Mouse (Mus musculus) heart, postnatal 4 days (tissue): ENCODE measurements at regions not wholly inside any gene's neighbourhood (a gene's known extent, or its start where the extent isn't known, plus 50 kb on each side); places are given as distances from the start of the nearest gene placed in this dataset.

Experiments
- DNase-seq: peaks from one replicate; pipeline ENCODE4 v3.0.0; 2021

- DNase-seq: no peak
These were observed 168.3 kb downstream of the Gm45692 start for GRCm38 (mm10) chr8:26287665-26288064.

DNA sequence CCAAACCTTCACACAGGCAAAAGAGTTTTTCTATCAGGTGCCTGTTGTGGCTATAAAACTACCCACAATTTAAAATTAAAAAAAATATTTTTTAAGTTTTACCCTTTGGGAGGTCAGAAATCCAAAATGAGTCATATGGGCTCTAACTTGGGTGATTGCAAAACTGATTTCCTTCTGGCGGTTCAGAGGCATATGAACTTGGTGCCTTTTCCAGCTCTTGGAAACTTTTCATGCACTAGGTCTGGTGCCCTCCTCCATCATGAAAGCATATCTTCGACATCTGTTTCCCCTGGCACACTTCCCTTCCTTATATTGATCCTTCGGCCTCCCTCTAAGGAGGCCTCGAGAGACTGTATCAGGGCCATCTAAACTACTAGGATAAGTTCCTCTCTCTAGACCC, 168.8 kb downstream of the Gm45692 start:
- no peak for DNase-seq

GRCm38 (mm10) chr8:26298066-26298804, 178.9 kb downstream of the Gm45692 start:
- no peak for DNase-seq

DNA sequence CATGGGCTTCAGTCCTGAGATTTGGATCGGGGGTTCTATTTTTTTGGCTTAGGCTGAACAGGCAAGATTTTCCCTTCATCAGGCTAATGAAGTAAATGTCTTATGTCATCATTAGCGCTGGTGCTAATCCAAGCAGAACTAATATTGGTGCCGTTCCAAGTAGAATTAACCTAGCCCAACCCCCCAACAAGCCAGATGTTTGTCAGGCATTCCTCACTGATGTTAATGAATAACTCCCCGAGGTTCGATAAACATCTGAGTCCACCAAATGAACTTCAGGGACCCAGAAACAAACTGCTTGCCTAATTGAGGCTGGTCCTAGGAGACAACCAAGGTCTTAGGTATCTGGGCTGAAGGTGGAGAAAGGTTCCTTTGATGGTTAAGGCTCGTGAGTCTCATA, 180.9 kb downstream of the Gm45692 start:
- no peak for DNase-seq

DNA sequence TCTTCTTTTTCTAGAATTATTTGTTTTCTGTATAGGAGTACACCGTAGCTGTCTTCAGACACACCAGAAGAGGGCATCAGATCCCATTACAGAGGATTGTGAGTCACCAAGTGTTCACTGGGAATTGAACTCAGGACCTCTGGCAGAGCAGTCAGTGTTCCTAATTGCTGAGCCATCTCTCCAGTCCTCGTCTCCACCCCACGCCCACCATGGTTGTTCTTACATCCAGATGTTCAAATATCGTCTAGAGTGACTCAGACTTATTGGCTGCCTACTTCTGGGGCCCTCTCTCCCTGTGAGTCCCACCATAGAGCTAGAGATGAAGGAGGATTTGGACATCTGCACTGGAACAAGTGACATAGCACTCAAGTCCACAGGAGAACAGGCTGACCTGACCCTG, 182.6 kb downstream of the Gm45692 start:
- DNase-seq: no peak

- no peak for DNase-seq
These were observed 185.2 kb downstream of the Gm45692 start for GRCm38 (mm10) chr8:26304566-26304965.

- DNase-seq: no peak
These were observed 185.9 kb downstream of the Gm45692 start for GRCm38 (mm10) chr8:26305061-26305879.

- DNase-seq: no peak
These were observed 188.8 kb downstream of the Gm45692 start for GRCm38 (mm10) chr8:26308121-26308641.

- DNase-seq: no peak
These were observed 190.4 kb downstream of the Gm45692 start for GRCm38 (mm10) chr8:26309764-26310163.

GRCm38 (mm10) chr8:26323606-26324350, 204.4 kb downstream of the Gm45692 start:
- DNase-seq: no peak

DNA sequence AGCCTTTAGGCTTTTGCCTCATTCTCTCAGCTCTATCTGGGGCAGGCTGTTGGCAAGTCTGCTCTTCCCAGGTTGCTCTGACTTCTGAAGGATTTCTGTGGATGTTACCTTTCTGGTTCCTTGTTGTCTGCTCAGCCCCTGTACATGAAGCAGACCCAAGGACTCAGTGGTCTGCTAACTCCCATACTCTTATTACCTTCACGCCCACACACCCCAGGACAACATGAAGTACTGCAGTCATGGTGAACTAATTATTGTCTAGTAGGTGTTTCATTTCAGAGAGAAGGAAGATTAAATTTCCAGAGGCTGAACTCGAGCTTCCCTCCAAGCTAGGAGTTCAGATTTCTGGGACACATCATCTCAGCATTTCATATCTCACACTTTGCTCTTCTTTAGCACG, 205.3 kb downstream of the Gm45692 start:
- no peak for DNase-seq

- no peak for DNase-seq
These were observed 210.5 kb downstream of the Gm45692 start for GRCm38 (mm10) chr8:26329813-26330212.

DNA sequence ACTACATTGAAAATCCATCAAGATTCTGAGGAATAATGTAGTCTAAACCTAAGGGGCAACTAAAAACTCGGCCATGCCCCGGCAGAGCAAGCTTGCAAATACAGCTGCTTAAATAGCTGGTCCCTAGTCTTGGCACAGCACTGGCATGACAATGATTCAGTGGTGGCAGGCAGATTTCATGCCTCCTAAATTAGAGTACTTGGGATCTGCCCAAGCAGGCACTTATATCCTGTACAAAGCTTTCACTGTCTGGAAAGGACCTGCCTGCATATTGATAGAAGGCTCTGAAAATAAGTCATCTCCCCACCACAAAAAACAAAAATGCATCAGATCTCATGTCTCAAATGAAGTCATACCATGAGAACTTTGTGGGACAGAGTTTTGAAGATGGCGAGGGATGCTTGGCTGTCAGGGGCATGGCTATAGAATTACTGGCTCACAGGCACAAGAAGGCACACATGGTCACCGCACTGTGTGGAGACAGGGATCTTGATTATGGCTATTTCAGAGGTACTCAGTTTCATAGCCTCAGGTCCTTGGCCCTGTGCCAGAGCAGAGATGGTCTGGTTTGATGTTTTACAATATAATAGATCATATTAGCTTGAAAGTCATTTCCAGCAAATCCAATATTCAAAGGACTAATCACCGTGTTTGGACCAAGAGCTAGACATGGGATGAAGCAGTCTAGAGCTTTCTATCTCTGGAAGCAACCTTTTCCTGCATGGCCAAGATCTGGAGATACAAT, 217.7 kb downstream of the Gm45692 start:
- DNase-seq: no peak

DNA sequence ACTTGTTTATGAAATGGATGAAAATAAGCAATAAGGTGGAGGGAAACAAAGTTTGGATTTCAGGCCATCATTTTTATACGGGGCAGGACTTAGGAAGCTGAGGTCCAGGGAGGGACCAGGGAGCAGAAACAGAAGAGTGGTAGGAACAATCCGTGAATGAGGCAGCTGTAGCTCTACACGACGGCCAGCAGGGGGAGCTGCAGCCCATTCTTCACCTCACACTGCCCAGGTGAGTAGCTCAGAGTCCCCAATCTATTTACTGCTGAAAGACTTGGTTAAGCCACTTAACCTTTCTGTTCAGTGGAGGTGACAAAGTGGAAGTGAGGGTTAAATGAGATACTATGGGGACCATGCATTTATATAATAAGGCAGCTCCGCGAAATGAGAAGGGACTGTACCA, 225.7 kb downstream of the Gm45692 start:
- peak; percentile 79 for DNase-seq

GRCm38 (mm10) chr8:26349231-26349630, 229.9 kb downstream of the Gm45692 start:
- no peak for DNase-seq

GRCm38 (mm10) chr8:26349854-26350253, 230.5 kb downstream of the Gm45692 start:
- DNase-seq: no peak

GRCm38 (mm10) chr8:26350616-26351015, 231.3 kb downstream of the Gm45692 start:
- DNase-seq: no peak

- DNase-seq: peak; percentile 74
These were observed 232.6 kb downstream of the Gm45692 start for GRCm38 (mm10) chr8:26351643-26352540.

GRCm38 (mm10) chr8:26352541-26353010, 233.2 kb downstream of the Gm45692 start:
- peak; percentile 84 for DNase-seq

- peak; percentile 30 for DNase-seq
These were observed 234.1 kb downstream of the Gm45692 start for GRCm38 (mm10) chr8:26353476-26353875.

GRCm38 (mm10) chr8:26354516-26354915, 235.2 kb downstream of the Gm45692 start:
- DNase-seq: no peak
